Mouse (Mus musculus) heart, postnatal 25 days (tissue): ENCODE results near the gene Fam184b. TPM values are rescaled to one million over a fixed set of nuclear protein-coding genes. Genes with fewer than 3 reads are reported as not detected.

ENCODE experiments used
- DNase-seq: peaks from one replicate; pipeline ENCODE4 v3.0.0; 2022; ENCODE audit warnings: low spot score
- intact Hi-C: fragments of 180-260 bp; cut with DNase I; formaldehyde crosslinking; loops from one replicate; pipeline ENCODE4 v1.15.1; 2025
- total RNA-seq, 2 experiments: library from RNA; stranded (reverse); gene quantifications; 2 replicates each; pipeline ENCODE4 v1.2.3; 2021

Fam184b gene
- total RNA-seq, 2 experiments from 2014 or later: 0.08 TPM; not detected in 1

DNA sequence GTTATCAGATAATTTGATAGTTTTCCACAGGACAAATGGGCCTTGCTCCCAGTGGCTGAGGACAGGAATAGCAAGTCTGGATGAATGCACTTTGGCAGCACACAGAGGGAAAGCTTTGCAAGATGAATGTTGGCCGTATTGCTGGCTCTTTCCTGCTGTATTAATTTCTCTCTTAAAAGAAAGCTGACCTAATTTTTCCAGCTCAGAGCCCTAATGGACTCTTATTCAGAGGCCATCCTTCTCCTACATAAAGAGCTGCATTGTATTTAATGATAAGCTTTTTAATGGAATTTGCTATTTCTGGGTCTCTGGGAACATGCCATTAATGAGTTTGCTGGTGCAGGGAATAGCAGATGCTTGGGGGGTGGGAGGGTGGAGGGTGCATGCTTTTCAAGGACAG, 11.6 kb downstream of the Fam184b start:
- DNase-seq: no peak
- intact Hi-C loops: no loop called here

DNA sequence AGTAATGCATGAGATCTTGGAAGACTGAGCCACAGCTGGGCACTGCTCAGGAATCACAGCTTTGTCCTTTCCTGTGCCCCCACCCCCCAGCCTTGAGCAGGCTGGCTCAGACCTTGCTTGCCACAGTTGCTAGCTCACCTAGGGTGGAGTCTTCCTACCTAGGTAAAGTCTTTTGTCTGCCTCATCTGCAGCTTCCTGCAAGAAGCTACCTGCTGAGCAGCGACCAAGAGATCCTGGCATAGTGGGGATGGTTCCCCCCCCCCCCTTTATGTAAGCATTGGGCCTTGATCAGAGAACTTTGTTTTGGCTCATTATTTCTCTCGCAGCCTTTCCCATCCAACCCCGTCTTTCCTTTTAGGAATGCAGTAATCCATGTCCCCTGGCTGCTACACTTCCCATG, 17.9 kb downstream of the Fam184b start:
- no peak for DNase-seq
- intact Hi-C loops: no loop called here

DNA sequence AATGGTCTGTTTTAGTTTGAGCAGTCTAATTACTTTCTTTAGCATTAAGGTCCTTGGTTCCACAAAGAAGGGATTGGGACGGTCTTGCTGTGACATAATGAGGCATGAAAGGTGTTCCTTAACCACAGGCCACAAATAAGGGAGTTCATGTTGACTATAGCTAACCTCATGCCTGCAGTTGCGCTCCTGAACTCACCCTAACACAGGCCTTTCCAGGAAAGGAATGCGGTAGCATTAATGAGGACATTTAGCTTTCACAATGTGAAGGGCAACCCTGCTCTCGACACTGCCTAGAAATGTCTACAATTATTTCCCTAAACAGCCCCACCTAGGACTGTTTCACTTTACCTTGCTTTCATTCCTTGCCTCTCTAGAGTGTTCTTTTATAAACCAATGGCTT, 40.4 kb downstream of the Fam184b start:
- intact Hi-C loops: no loop called here
- DNase-seq: no peak

DNA sequence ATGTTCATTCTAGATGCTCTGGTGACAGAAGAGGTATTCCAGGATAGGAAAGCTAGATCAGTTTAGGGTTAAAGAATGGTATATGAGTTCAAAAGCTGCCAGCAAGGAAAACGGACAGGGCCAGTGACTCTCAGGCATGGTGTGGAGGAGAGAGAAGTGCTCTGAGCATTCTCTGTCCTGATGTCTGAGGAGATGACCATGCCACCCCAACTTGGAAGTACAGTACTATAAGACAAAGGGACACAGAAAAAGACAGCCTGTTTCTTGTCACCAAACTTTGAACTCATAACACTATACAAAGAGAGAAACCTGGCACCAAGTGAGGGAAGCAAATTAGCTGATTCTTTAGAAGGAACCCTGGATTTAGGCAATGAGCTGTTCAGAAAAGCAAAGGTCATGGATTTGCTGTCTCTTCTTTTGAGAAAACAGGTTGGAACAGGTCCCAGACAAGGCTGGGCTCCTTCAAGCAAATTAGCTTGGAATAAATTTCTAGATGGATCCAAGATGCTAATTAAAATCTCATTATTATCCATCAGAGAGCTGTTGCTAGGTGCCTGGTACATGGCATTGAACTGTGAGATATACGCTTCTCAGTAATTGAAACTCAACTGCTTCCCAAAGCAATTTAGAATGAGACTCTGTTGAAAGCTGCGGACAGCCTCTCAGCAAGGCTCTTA, 43.9 kb downstream of the Fam184b start:
- intact Hi-C loops: no loop called here
- DNase-seq: no peak

DNA sequence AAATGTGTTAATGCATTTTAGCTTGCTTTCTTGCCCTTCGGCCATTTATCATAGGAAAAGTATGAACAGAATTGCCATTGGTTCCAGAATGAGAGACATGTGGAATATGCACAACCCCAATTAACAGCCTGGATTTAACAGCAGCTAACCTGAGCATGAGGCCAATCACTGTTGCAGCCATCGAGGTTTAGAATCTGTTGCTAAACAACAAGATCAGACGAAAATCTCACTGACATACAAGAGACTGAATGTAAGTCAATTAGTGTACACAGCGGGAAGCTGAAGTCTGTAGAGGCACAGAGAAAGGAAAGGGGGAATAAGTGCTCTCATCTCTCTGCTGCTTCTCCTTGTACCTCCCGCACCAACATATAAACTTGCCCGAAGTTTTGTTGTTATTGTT, 46.1 kb downstream of the Fam184b start:
- intact Hi-C loops: no loop called here

DNA sequence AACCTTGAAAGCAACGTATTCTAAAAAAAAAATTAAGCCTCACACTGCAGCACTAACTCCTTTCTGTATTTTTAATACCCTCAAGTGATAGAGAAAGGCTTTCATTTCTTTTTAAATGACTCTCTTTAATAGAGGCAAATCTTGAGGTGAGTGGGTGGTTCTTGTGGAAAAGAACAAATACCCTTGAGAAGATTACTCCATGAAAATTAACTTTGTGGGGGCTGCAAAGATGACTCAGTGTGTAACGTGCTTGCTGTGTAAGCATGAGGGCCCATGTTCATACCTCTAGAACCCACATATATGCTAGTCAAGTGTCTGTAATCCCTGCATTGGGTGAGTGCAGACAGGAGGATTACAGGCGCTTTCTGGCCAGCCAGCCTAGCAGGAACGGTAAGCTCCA, 49.3 kb downstream of the Fam184b start:
- intact Hi-C loops: no loop called here
- no peak for DNase-seq

More for the DNA sequence above, 46.1 kb downstream of the Fam184b start:
- DNase-seq: no peak

DNA sequence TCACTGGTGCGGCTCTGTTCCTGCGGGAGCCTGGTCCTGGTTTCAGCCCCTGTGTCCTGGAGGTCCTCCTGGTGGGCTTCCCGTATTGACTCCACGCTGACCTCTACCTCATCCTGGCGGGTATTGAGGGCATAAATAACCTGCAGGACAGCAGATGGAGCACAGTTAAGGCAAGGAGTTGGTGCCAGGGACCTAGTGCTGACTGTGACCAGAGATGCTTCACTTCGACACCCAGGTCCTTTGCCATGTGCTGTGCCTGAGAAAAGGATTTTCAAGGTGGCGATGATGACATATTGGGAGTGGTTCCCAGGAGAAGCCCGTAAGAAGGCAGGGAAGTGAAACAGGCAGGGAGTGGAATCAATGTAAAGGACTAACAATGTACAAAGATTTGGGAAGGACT, 54.8 kb downstream of the Fam184b start:
- intact Hi-C loops: no loop called here
- no peak for DNase-seq

DNA sequence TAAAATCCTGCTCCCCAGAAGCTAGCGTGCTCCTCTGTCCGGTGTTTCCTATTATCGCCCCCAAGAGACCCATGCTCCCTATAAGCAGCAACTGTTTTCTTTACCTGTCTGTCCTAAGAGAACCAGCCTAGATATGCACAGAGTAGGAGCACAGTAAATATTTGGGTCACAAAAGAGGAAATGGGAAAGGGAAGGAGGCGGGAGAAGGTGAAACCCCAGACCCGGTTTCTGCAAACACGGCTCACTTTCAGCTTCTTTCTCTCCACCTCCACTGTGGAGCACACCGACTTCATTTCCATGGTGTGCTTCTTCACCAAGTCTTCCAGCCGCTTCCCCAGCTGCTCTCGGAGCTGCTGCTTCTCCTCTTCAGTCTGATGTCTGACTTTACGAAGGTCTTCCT, 59.1 kb downstream of the Fam184b start:
- intact Hi-C loops: no loop called here
- no peak for DNase-seq

DNA sequence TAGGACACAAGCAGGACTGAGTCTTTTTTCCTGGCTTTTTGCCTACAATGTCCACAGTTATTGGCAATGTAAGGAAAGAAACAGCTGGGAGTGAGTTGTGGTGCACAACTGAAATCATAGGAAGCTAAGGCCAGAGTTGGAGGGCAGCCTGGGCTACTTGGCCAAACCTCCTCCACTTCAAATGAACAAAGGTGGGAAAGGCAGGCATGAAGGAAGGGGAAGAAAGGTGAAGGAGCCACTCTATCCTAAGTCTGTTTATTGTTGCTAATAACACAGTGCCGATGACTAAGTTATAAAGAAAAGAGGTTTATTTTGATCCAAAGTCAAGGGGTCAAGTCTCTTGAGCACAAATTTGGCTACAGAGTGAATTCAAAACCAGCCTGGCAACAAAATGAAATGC, 62.0 kb downstream of the Fam184b start:
- intact Hi-C loops: no loop called here

DNA sequence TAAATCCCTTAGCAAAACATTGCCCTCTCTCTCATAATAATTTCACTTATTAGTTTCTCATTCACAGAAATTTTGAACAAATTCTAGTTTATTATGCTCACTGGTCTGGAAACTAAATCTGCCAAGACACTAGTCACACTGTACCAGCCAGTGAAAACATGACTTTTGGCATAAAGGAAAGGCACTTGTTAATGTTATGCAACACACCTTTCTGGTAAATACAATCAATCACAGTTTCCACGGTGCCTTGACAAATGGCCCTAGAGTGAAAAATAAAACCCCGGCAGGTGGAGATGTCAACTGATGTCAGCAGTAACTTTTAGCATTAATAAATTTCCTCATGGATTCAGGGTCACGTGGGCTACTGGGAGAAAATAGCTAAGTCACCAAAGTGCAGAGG, 62.7 kb downstream of the Fam184b start:
- intact Hi-C loops: no loop called here

More for the DNA sequence above, 62.0 kb downstream of the Fam184b start:
- no peak for DNase-seq

DNA sequence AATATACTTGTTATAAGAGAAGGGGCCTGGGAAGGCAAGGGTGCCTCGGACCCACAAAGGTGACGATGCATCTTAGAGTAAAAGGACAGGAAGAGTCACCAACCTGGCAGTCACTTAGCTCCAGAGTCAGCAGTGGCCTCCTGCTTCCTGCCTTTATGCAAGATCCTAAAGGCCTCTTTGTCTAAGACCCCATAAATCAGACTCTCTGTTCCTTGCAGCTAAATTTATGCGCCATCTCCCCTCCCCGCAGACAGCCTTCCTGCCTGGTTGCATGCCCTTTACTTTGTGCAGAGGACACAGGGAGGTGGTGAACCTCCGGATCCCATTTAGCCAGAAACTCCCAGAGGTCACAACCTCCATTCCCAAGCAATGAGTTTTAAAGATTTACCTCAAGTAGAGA, 66.6 kb downstream of the Fam184b start:
- no peak for DNase-seq
- intact Hi-C loops: no loop called here

More for the DNA sequence above, 62.7 kb downstream of the Fam184b start:
- no peak for DNase-seq

DNA sequence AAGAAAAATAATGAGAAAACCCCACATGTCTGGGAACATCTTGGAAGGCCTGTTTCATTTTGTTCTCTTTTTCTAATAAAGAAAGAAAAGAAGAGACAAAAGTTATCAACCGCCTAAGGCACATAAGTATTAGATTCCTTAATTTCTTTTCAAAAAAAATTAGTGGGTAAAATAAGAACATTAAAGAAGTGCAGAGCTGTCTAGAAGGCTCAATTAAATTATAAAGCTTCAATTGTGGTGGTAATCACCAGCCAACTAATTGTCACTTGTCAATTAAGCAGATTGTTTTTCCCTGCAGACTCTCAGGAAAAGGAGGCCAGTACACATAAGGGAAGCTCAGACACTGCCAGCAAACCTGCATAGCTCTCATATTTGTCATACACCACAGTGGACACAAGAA, 73.6 kb downstream of the Fam184b start:
- DNase-seq: no peak
- intact Hi-C loops: no loop called here

DNA sequence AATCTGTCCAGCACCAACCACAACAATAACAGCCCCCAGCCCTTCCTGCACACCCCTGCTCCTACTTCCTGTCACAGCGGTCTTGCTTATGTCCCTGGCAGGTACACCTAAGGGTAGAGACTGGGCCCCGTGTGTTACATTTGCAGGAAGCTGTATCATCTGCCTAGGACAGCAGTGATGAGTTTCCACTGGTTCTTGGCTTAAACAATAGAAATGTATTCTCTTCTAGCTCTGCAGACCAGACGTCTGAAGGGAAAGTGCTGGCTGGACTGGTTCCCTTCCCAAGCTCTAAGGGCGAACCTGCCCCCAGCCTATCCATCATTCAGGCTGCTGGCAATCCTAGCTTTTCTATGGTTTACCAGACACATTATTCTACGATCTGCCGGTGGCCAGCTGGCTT, 75.4 kb downstream of the Fam184b start:
- intact Hi-C loops: no loop called here
- DNase-seq: no peak

DNA sequence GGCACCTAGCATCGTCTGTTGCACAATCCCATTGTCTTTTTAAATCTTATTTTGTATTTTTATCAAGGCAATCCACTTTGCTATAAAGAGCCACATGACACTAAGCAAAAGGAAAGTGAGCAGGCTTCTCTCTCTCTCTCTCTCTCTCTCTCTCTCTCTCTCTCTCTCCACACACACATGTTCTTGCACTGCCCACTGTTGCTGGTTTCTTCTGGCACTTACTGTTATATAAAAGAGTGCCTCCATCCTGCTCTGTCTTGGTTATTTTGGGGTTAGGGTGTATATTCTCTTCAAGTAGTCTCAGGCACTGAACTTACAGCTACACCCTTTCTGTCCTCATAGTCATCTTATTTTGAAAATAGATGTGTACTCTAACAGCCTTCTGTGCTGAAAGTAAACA, 89.8 kb downstream of the Fam184b start:
- intact Hi-C loops: no loop called here

DNA sequence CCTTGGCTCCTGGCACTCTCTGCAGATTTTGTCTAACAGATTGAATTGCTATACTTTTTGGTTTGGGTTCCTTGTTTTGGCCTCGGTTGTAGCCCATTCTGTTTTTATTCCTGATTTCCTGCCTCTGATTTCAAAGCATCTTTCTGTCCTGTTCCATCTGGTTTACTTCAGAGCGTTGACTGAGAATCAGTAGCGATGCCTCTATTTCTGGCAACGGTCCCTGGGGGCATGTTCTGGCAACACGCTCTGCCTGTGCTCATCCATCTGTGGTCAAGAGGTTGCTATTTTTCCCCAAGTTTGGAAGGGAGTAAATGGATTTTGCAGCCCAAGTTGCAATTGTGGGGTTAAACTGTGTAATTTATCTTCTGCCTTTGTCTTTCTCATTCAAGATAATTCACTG, 96.0 kb downstream of the Fam184b start:
- intact Hi-C loops: no loop called here
- DNase-seq: no peak

More for the DNA sequence above, 89.8 kb downstream of the Fam184b start:
- DNase-seq: no peak

DNA sequence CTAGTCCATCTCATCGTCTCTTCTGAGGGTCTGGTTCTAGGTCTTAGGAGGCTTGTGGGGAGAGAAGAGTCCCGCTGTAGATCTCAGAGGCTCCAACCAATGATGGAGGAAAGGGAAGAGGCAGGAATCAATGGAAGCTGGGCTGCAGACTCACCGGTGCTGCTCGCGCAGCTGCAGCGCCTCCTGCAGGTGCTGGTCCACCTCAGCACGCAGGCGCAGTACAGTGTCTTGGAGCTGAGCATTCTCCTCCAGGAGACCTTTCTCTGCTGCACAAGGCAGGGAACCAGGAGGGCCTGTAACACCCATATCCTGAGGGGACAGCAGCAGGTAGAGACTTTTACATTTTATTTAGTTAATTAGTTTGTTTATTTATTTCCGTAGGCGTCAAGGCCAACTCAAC, 99.9 kb downstream of the Fam184b start:
- DNase-seq: no peak
- intact Hi-C loops: no loop called here

DNA sequence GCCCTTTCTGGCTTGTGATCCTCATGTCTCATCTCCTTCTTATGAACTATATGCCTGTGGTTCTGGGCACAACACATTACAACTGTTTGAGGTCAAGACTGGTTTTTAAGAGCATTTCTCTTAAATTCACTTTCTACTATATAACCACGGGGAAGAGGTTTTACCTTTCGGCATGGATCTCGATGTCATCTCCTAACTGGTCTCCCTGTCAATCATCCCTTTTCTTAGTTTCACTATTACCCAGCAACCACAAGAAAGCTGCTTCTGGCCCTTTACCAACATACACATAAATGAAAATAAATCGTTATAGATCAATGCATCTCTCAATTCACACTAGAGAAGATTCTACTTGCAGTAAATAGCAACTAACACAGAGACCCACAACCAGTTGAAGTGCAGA, 104.2 kb downstream of the Fam184b start:
- intact Hi-C loops: loop anchor here (1.0 to 2.0 kb wide), 2 partner anchors 133 to 812 kb away; no protein-coding TSS in a partner anchor
- DNase-seq: no peak

DNA sequence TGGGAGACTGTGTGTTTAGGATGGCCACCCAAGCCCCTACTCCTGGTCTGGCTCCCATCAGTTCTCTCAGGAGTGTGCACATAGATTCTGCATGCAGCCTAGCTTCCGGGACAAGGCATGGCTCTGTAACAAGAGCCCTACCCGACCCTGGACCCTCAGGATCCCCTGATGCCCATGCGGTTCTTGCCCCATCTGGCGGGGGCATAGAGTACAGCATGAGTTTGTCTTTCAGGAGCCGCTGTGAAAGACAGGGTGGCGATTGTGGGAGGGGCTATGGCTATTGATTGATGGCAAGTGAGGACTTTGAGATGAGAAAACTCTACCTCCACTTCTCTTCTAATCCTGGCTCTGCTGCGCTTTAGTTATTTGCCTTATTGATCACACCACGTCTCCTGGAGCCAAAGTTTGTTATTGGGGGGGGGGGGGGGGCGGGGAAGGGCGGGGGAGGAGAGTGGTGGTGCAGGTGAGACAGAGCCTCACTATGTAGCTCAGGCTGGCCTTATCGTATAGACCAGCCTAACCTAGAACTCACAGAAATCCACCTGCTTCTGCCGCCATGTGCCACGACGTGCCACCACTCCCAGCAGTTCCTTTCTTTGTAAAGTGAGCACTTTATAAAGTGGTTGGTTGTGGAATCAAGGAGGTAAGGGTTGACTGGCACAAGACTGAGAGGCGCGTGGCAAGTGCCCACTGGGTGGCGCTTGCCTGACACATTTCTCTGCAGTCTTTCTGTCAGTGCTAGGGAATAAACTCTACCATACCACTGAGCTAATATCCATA, 104.9 kb downstream of the Fam184b start:
- DNase-seq: no peak
- intact Hi-C loops: loop anchor here (1.0 to 5.0 kb wide), 3 partner anchors 62 to 812 kb away; no protein-coding TSS in a partner anchor

DNA sequence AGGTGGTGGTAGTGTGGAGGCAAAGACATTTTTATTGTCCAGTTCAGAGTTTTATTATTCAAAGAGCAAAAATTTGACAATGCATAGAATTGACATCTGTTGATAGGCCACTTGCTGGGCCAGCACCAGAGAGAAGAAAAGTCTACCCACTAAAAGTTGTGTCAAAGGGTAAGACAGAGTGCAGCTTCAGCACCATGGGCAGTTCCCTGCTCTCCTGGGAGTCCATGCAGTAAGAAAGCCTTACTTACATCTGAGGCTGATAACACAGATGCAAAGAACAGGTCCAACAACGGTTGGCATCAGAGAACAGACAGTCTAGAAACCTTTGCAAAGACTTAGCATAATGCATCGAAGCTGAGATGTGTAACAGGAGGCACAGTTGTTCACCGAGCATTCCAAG, 109.7 kb downstream of the Fam184b start:
- no peak for DNase-seq
- intact Hi-C loops: loop anchor here (5.0 kb wide), 1 partner anchor 57 kb away; no protein-coding TSS in a partner anchor

DNA sequence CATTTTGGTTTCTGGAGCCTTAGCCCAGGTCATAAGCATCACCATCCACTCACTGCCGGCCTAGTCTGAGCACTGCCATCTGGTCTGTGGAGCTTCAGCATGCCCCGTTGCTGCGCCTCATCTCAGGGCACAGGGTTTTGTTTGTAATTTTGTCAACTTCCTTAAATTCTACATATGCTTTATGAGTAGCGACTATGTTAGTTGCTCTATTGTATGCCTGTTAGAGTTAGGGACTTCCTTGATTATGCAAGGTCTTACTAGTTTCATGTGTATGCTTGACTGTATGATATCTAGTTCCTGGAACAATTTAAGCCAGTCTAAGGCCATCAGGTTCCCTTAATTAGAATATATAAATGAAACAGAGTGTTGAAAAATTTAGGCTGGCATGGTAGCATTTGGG, 113.1 kb downstream of the Fam184b start:
- DNase-seq: no peak
- intact Hi-C loops: no loop called here

DNA sequence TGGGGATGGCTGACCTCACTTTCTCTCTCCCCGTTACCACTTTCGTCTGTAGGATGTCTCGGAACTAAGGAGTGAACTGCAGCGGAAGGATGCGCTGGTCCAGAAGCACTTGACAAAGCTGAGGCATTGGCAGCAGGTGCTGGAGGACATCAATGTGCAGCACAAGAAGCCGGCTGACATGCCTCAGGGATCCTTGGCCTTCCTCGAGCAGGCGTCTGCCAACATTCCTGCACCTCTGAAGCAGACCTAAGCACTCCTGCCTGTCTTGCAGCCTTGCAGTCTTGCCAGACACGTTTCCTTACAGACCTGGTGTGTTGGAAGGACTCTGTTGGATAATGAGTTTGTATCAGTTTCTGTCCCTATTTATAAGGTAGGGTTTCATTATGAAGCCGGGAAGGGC, 114.3 kb downstream of the Fam184b start:
- DNase-seq: no peak
- intact Hi-C loops: no loop called here
